Mouse (Mus musculus): ENCODE results near the gene Eaf1.
"Not testable (repeated sequence)": the region's sequence is repeated elsewhere in the genome, so short reads cannot be mapped to it uniquely, and the experiment has no call there.

Gene Eaf1

GRCm38 (mm10) chr14:31494349-31494974 lies at the start of gene Eaf1:
TSS of gene Eaf1 (plus strand) at chr14:31494399.
- DNase-seq (ENCODE audit: low read depth, low spot score): peak; percentile 60

GRCm38 (mm10) chr14:31448994-31449393 lies 45.2 kb upstream of the Eaf1 start:
- no peak for DNase-seq (ENCODE audit: low read depth, low spot score)

GRCm38 (mm10) chr14:31453946-31454345 lies 40.3 kb upstream of the Eaf1 start:
- not testable (repeated sequence) for DNase-seq (ENCODE audit: low read depth, low spot score)

- no peak for DNase-seq (ENCODE audit: low read depth, low spot score)
These were observed 39.2 kb upstream of the Eaf1 start for GRCm38 (mm10) chr14:31454849-31455566.

GRCm38 (mm10) chr14:31456064-31456721 lies 38.0 kb upstream of the Eaf1 start:
- no peak for DNase-seq (ENCODE audit: low read depth, low spot score)

GRCm38 (mm10) chr14:31458006-31458405 lies 36.2 kb upstream of the Eaf1 start:
- DNase-seq (ENCODE audit: low read depth, low spot score): no peak

- DNase-seq (ENCODE audit: low read depth, low spot score): peak; percentile 21
These were observed 32.0 kb upstream of the Eaf1 start for GRCm38 (mm10) chr14:31462226-31462625.

- no peak for DNase-seq (ENCODE audit: low read depth, low spot score)
These were observed 31.3 kb upstream of the Eaf1 start for GRCm38 (mm10) chr14:31462886-31463285.

- peak; percentile 50 for DNase-seq (ENCODE audit: low read depth, low spot score)
These were observed 30.0 kb upstream of the Eaf1 start for GRCm38 (mm10) chr14:31464176-31464575.

- DNase-seq (ENCODE audit: low read depth, low spot score): peak; percentile 19
These were observed 24.5 kb upstream of the Eaf1 start for GRCm38 (mm10) chr14:31469711-31470110.

GRCm38 (mm10) chr14:31472451-31473061 lies 21.6 kb upstream of the Eaf1 start:
- peak; percentile 80 for DNase-seq (ENCODE audit: low read depth, low spot score)

GRCm38 (mm10) chr14:31473297-31473696 lies 20.9 kb upstream of the Eaf1 start:
- no peak for DNase-seq (ENCODE audit: low read depth, low spot score)

- DNase-seq (ENCODE audit: low read depth, low spot score): no peak
These were observed 11.8 kb upstream of the Eaf1 start for GRCm38 (mm10) chr14:31482417-31482816.

- no peak for DNase-seq (ENCODE audit: low read depth, low spot score)
These were observed 7.7 kb upstream of the Eaf1 start for GRCm38 (mm10) chr14:31486465-31486864.

GRCm38 (mm10) chr14:31488055-31488454 lies 6.1 kb upstream of the Eaf1 start:
- DNase-seq (ENCODE audit: low read depth, low spot score): no peak

- no peak for DNase-seq (ENCODE audit: low read depth, low spot score)
These were observed 298 bp upstream of the Eaf1 start for GRCm38 (mm10) chr14:31493901-31494300.

- peak; percentile 91 for DNase-seq (ENCODE audit: low read depth, low spot score)
These were observed 816 bp downstream of the Eaf1 start, which contains the start of gene Mettl6 for GRCm38 (mm10) chr14:31494975-31495455. TSS of gene Mettl6 (minus strand) at chr14:31495040.

GRCm38 (mm10) chr14:31495538-31495937 lies 1.3 kb downstream of the Eaf1 start:
- DNase-seq (ENCODE audit: low read depth, low spot score): peak; percentile 20

- peak; percentile 80 for DNase-seq (ENCODE audit: low read depth, low spot score)
These were observed 2.0 kb downstream of the Eaf1 start for GRCm38 (mm10) chr14:31496241-31496646.

GRCm38 (mm10) chr14:31499526-31499925 lies 5.3 kb downstream of the Eaf1 start:
- no peak for DNase-seq (ENCODE audit: low read depth, low spot score)

GRCm38 (mm10) chr14:31503406-31503805 lies 9.2 kb downstream of the Eaf1 start:
- DNase-seq (ENCODE audit: low read depth, low spot score): no peak

GRCm38 (mm10) chr14:31506456-31506855 lies 12.3 kb downstream of the Eaf1 start:
- no peak for DNase-seq (ENCODE audit: low read depth, low spot score)

Data from 3T3-L1 (cell line).